Mouse (Mus musculus) kidney, adult 2 months (tissue): ENCODE data around the gene Apod.

ENCODE experiments used
- CTCF ChIP-seq: fragments of 200-500 bp; conservative IDR thresholded peaks from 2 replicates; pipeline ENCODE4 v1.5.1; 2011; ENCODE audit warnings: low read depth, mild to moderate bottlenecking, control low read depth, low read length, moderate library complexity, mixed read lengths; ENCODE audit not compliant: insufficient read depth, insufficient read length
- POLR2A ChIP-seq: fragments of 200-500 bp; IDR thresholded peaks from one replicate; pipeline ENCODE4 v1.6.1; 2011; ENCODE audit warnings: low read depth, low read length, control low read depth

DNA sequence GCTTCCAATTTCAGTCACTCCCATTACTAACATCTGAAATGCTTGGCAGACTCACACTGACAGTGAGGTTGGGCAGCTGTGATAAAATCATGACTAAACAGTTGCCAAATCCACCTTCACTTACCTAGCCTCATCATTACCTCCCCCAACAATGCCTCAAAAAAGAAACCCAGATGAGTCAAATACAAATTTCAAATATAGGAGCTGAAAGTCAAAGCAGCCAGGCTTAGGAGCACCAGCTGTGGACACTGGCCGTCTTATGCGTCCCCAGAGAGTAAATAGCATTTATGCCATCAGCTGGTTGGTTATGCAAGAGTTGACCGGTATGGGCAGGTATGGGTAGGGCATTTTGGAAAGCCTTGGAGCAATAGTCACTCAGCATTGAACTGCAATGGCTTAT lies 65.2 kb downstream of the Apod start:
- TF ChIP-seq CTCF (no peak), POLR2A (no peak)
